Mouse (Mus musculus): Measurements from ENCODE around the gene Rita1.

The Rita1 gene

GRCm38 (mm10) chr5:120627515-120628300 lies 15.3 kb upstream of the Rita1 start:
- no peak for DNase-seq (ENCODE audit: low read depth, low spot score)

DNA sequence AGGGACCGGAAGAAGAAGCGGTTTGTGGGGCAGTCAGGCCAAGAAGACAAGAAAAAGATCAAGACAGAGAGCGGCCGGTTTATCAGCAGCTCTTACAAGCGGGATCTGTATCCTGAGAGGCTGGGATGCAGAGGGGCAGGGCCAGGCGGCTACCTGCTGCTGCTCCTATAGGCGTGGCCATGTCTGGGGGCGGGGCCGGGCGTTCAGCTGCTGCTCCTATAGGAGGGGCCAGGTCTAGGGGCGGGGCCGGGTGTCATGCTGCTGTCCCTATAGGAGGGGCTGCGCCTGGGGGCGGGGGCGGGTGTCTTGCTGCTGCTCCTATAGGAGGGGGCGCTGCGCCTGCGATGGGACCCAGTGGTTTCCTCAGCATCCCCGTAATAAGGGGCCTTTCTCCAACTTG lies 14.0 kb upstream of the Rita1 start:
- DNase-seq (ENCODE audit: low read depth, low spot score), result no peak

GRCm38 (mm10) chr5:120624427-120624826 lies 12.0 kb upstream of the Rita1 start:
- no peak for DNase-seq (ENCODE audit: low read depth, low spot score)

DNA sequence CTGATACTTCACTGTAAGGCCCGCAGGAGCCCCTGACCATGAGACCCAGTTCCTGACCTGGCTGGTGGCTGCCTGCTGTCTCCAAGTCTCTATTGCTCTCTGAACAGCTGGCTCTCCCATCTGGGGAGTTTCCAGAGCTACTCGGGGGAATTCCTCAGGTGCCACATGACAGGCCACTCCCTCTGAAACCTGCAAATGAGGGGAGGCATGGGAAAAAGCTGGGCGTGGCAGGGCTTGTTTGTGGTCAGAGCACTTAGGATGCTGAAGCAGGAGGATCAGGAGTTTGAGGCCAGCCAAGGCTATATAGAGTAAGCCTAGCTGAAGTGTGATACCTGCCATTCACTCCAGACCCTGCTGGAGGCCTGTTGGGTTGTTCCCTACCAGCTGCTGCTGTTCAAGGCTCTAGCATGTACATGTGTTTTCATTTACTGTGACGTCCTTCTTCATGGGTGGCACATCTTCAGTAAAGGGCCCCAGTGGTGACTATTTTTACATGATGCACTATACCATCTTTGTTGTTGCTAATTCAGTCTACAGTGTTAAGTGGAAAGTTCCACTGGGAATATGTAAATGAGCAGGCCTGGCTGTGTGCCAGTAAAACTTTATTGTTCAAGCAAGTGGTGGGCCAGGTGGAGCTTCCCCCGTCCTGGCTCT lies 9.9 kb upstream of the Rita1 start:
- DNase-seq (ENCODE audit: low read depth, low spot score), result peak; percentile 49

- DNase-seq (ENCODE audit: low read depth, low spot score), result no peak
Measured at GRCm38 (mm10) chr5:120621846-120622197, 9.4 kb upstream of the Rita1 start.

DNA sequence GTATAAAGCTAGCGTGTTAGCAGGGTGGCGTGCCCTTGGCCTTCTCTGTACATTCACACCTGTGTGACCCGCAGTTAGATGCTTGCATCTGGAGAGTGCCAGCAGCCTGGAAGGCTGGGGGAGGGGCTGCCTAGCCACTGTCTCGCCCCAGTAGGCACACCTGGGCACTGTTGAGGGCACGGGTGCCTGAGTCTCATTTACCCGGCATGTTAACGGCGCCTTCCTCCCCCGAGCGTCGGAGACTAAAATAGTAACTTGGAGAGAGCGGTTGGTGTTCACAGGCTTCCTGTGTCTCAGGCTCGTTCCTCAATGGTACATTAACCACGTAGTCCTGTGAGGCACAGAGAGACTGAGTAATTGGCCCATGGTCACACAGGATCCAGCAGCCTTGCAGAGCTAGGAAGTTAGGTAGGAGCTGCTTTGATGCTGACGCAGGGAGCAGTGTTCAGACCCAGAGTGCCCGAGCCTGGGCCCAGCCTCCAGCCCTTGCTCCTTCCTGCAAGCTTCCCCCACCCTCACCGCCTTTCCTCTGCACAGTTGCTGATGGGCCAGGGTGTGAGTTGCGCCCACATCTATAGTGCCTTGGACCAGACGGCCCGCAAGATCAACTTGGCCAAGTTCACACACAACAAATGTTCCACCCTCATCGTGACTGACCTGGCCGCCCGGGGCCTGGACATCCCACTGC lies 8.8 kb upstream of the Rita1 start:
- DNase-seq (ENCODE audit: low read depth, low spot score), result no peak

- peak; percentile 91 for DNase-seq (ENCODE audit: low read depth, low spot score)
Measured at GRCm38 (mm10) chr5:120620375-120621077, 8.1 kb upstream of the Rita1 start.

DNA sequence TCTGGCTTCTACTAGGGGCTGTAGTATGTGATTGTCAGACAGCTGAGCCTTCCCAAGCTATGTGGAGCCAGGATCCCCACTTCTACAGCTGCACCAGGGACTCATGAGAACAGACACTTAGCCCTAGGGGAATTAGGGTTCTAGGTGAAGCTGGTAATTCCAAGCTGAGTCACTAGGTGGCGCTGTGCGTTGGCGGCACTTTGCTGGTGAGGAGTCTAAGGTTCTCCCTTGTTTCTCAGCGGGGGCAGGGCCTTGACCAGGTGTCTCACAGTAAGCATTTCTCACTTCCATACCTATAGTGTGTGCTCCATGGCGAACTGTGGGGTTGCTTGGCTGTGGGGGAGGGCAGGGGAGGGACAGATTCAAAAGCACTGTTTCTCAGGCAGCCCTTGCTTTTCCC lies 6.8 kb upstream of the Rita1 start:
- peak; percentile 82 for DNase-seq (ENCODE audit: low read depth, low spot score)

GRCm38 (mm10) chr5:120618778-120619177 lies 6.4 kb upstream of the Rita1 start:
- peak; percentile 11 for DNase-seq (ENCODE audit: low read depth, low spot score)

GRCm38 (mm10) chr5:120615903-120616302 lies 3.5 kb upstream of the Rita1 start:
- DNase-seq (ENCODE audit: low read depth, low spot score), result peak; percentile 76

DNA sequence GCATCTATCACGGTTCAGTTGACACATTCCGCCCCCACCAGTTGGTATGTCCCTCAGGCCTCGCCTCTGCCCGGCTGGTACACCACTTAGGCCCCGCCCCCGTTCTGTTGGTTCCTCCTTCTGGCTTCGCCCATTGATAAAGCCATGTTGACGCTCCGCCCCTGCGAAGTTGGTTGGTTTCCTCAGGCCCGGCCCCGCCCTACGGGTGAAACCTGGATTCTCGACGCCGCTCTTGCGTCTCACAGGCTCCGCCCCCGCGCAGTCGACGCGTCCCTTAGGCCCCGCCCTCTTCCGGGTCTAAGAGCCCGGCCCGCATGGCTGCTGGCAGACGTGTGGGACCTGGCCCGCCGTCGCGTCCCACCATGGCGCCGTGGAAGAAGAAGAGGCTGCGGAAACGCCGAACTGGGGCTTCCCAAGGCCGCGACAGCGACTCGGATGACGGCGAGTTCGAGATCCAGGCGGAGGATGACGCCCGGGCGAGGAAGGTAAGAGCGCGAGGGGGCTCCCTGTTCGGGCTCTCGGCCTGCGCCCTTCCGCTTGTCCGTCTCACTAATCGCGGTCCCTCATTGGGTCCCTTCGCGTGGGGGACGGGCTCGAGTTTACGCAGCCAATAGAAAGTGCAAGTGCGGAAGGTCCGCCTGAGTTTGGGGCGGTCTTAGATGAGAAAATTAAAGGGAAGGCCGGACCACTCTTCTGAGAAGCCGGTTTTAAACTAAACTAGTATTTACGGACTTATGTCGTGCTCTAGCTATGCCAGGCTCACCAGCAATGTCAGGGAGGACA lies 624 bp upstream of the Rita1 start:
- DNase-seq (ENCODE audit: low read depth, low spot score), result peak; percentile 100

DNA sequence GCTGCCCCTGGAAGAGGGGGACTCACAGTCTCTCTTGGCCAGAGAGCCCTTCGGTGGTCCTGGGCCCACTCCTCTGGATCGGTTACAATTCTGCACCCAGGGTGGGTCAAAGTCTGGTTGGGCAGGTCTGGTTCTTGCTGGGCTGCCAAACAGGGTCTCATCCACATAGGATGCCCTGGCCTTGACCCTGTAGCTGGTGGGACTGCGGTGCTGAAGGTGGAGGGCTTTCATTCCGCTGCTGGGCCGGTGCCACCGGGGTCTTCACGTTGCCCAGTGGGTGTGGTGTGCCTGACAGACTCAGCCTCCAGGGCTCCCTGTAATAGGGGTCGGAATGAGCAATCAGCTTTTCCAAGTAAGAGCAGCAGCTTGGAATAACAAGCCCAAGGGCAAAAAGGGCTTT lies 973 bp downstream of the Rita1 start:
- peak; percentile 37 for DNase-seq (ENCODE audit: low read depth, low spot score)

GRCm38 (mm10) chr5:120610906-120611305 lies 1.5 kb downstream of the Rita1 start:
- no peak for DNase-seq (ENCODE audit: low read depth, low spot score)

GRCm38 (mm10) chr5:120609246-120609775 lies 3.1 kb downstream of the Rita1 start:
- DNase-seq (ENCODE audit: low read depth, low spot score), result no peak

GRCm38 (mm10) chr5:120607335-120607734 lies 5.1 kb downstream of the Rita1 start:
- DNase-seq (ENCODE audit: low read depth, low spot score), result no peak

DNA sequence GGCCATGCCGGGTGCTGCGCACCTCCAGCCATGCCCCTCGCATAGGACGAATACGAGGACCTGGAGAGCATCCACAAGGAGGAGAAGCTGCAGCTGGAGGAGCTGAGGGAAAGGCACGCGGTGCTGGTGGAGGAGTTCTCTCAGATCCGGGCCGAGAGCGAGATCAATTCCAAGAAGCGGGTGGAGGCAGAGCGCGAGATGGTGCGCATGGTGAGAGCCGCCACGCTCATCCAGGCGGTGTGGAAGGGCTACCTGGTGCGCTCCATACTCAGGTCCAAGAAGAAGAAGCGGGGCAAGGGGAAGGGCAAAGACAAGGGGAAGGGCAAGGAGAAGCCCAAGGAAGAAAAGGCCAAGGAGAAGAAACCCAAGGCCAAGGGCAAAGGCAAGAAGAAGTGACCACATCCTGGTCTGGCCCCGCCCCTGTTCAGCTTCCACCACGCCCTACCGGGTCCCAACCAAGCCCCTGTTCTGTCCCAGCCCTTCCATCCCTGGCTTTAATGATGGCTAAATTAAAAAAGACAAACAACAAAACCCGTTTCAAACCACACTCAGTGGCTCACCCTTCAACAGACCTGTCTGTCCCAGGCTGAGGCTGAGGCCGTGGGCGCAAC lies 5.7 kb downstream of the Rita1 start:
- DNase-seq (ENCODE audit: low read depth, low spot score), result no peak

- DNase-seq (ENCODE audit: low read depth, low spot score), result peak; percentile 99
Measured at GRCm38 (mm10) chr5:120605688-120606087, 6.7 kb downstream of the Rita1 start.

GRCm38 (mm10) chr5:120605241-120605661 lies 7.1 kb downstream of the Rita1 start:
- peak; percentile 57 for DNase-seq (ENCODE audit: low read depth, low spot score)

DNA sequence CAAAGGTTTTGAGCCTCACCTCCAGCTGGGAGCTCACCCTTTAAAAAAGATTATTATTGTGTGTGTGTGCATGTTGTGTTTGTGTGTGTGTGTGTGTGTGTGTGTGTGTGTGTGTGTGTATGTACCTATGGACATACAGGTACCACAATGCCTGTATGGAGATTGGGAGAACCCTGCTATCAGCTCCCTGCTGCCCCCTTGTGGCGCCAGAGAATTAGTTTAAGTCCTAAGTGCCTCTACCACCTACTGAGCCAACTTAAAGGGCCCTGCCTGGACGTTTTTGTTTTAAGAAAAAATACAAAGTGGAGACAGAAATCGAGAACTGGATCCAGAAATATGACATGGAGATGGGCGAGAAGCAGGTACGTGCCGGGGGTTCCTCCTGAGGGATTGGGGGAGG lies 7.5 kb downstream of the Rita1 start:
- DNase-seq (ENCODE audit: low read depth, low spot score), result peak; percentile 96

GRCm38 (mm10) chr5:120603515-120603914 lies 8.9 kb downstream of the Rita1 start:
- DNase-seq (ENCODE audit: low read depth, low spot score), result no peak

DNA sequence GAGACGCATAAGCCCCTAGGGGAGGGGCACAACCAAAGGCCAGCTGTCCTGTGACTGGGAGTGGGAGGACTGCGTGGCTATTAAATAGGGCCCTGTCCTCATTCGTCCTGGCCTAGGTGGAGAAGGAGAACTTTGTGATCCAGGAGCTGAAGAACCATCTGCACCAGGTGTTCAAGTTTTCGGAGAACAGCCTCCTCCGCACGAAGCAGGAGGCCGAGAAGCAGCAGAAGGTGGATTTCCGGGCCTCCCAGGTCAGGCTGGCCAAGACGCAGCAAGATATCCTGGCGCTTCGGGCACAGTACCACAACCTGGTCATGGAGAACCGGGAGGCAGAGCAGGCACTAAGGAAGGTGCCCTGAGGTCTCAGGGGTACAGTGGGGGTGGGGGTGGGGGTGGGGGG lies 10.2 kb downstream of the Rita1 start:
- no peak for DNase-seq (ENCODE audit: low read depth, low spot score)
